Mouse (Mus musculus) activated CD4-positive, CD25-positive, alpha-beta regulatory T cell, adult 4 months (primary cell): ENCODE data around the gene Gm5039. TPM values are rescaled to one million over a fixed set of nuclear protein-coding genes. Genes with fewer than 3 reads are reported as not detected.
A peak's percentile ranks its signal among the peaks of the same experiment; 100 is the strongest.
"Not testable (repeated sequence)": the region's sequence is repeated elsewhere in the genome, so short reads cannot be mapped to it uniquely, and the experiment has no call there.

Experiments
- ATAC-seq: one replicate; pipeline ENCODE4 v1.8.0; 2017
- polyA plus RNA-seq, 2 experiments: library from polyadenylated mRNA; unstranded; fragments of 100-300 nt; shearing (Covaris generic); gene quantifications; one replicate each; pipeline ENCODE4 v1.2.1; 2017

Gm5039 gene
- polyA plus RNA-seq, result not detected

DNA sequence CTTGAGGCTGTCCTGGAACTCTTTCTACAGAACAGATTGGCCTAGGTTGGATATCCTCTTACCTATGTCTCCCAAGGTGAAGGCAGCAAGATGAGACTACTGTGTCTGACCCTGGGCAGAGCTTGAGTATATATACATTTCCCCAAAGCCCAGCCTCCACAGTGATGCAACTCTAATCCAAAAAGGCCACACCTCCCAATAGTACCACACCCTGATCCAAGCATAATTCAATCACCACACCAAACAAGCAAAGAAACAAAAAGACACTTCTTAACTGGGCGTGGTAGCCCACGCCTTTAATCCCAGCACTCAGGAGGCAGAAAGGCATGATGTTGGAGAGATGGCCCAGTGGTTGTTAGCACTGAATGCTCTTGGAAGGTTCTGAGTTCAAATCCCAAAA is at the start of gene Gm5039:
Gene Gm5039, minus strand, starts transcription at position 101 of the 400 bp plus-strand sequence.
- ATAC-seq, result not testable (repeated sequence)

DNA sequence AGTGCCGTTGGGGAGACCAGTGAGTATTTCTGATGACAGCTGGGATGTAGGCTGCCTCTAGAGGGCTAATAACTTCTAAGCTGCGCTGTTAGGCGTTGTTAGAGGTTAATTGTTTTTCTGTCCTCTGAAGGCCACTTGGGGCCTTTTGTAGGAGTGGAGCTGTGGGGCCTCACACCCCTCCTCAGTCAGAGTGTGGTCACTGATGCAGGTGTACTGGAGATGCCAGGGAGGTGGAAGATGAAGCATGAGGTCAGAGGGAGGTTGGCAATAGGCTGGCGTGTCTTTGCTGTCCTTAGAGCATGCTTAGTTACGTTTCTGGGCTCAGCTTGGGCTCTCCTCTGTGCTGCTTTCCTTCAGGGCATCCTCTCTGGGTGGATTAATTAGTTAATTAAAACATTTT is 48.2 kb upstream of the Gm5039 start:
- ATAC-seq, result no peak

GRCm38 (mm10) chr12:88370321-88370720 is 46.5 kb upstream of the Gm5039 start:
- not testable (repeated sequence) for ATAC-seq

- ATAC-seq, result not testable (repeated sequence)
Observed at GRCm38 (mm10) chr12:88369690-88370089, 45.9 kb upstream of the Gm5039 start.

GRCm38 (mm10) chr12:88368618-88369017 is 44.8 kb upstream of the Gm5039 start:
- no peak for ATAC-seq

DNA sequence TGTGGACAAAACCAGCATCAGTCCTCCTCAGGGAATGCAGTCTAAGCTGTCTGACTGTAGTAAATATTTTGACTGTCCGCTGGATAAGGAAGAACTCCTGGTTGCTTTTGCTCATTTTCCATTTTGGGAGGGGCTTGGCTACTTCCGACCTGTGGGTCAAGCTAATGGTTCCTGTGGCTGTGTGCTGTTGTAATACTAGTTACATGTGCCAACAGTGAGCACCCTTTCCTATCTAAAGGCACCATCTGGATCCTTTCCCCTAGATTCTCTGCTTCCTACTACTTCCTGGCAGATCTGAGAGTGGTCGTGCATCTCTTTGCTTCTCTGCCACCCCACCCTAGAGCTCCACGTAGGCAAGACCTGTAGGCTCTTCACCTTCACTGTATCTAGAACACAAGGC is 43.8 kb upstream of the Gm5039 start:
- ATAC-seq, result no peak

GRCm38 (mm10) chr12:88361120-88361445 is 37.3 kb upstream of the Gm5039 start:
- ATAC-seq, result no peak

GRCm38 (mm10) chr12:88360441-88361119 is 36.8 kb upstream of the Gm5039 start, which contains the start of gene Adck1:
Adck1 (plus strand) TSS chr12:88360554.
- peak; percentile 95 for ATAC-seq

DNA sequence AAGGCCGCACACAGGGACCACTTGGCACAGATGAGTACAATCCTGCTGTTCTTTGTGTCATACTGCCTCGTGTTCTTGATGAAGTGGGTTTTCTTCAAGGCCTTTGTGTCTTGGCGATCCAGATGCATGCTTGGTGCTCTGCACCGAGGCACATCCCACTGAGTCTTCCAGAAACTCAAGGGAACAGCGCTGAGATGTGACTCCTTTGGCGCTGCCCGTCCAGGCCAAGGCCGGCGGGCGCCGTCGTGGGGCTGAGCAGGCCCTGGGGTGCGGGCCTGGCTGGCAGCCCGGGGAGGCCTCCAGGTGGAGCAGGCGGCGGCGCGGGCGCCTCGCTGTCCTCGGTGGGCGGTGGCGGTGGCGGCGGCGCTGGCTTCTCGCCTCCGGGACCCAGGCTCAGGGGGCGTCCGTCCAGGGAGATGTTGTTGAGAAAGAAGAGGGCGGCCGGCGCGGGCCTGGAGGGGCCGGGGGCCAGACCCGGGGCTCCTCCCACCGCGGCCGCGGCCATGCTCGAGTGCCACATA is 30.4 kb upstream of the Gm5039 start:
- no peak for ATAC-seq

GRCm38 (mm10) chr12:88341286-88341685 is 17.5 kb upstream of the Gm5039 start:
- ATAC-seq, result not testable (repeated sequence)

DNA sequence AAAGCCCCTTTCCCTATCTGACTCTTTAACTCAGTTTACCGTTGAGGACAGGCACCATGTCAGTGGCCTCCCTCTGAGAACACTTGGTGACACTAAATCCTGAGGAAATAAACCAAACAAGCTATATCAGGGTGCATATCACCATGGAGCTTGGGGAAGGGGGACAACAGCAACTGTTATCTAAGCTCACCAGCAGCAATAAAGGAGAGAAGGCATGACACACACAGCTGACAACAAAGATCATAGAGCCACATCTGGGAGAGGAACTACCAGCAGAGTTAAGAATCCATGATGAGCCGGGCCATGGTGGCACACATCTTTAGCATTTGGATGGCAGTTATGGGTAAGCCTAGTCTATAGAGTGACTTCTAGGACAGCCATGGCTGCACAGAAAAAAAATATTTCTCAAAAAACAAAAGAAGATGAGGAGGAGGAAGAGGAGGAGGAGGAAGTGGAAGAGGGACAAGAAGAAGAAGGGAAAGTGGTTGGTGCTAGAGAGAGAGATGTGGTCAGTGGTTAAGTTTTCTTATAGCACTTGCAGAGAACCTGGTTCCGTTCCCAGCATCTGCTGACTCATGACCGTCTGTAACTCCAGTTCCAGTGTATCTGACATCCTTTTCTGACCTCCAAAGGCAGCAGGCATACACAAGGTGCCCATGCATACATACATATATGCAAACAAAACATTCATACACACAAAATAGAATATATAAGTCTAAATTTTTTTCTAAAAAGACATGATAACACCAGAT is 13.0 kb upstream of the Gm5039 start:
- not testable (repeated sequence) for ATAC-seq

GRCm38 (mm10) chr12:88314556-88314955 is 9.3 kb downstream of the Gm5039 start:
- ATAC-seq, result no peak

DNA sequence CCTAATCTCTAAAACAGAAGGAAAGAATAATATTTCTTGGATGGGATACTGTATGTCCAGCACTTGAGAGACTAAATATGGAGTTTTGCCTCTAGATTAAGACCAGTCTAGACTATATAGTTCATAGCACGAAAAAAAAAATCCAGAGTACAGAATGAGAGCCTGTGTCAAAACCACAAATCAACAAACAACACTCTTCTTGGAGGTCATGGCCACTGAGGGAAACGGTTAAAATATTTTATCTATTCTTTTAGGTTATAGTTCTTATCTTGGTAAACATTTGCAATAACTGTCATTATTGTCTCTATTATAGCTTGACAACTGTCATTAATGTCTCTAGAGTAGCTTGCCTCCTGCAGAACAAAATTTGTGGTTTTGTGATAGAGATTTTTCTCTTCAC is 26.7 kb downstream of the Gm5039 start:
- not testable (repeated sequence) for ATAC-seq

GRCm38 (mm10) chr12:88293082-88293481 is 30.7 kb downstream of the Gm5039 start:
- ATAC-seq, result not testable (repeated sequence)

DNA sequence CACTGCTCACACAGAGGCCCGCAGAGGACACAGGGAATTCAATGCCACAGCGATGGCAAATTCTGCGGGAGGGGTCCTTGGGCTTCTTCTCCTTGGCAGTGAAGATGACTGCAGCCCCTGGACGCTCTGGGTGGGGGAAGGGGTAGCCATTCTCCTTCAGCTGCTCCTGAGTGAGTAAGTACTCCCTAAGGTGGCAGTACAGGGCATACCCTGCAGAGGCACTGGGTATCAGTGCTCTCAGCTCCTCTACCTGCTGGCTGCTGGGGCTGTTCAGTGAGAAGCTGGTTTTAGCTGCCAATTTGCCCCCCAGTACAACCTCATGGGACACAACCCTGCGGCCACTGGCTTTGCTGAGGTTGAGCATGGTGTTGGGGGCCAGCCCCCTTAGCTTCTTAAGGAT is 38.6 kb downstream of the Gm5039 start:
- ATAC-seq, result not testable (repeated sequence)

DNA sequence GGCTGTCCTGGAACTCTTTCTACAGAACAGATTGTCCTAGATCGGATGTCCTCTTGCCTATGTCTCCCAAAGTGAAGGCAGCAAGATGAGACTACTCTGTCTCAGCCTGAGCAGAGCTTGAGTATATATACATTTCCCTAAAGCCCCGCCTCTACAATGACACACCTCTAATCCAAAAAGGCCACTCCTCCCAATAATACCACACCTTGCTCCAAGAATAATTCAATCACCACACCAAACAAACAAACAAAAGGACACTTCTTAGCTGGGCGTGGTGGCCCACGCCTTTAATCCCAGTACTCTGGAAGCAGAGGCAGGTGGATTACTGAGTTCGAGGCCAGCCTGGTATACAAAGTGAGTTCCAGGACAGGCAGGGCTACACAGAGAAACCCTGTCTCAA is 49.4 kb downstream of the Gm5039 start, which contains the start of gene Gm5662:
Gene Gm5662, minus strand, starts transcription at position 101 of the 400 bp plus-strand sequence.
- not testable (repeated sequence) for ATAC-seq

Other genes starting within 250 kb of the Gm5039 start
- not detected for gene Gm16368, start 240.3 kb downstream of the Gm5039 start, polyA plus RNA-seq
- gene Gm10436, start 141.9 kb downstream of the Gm5039 start, polyA plus RNA-seq, result not detected
- gene Gm8332, start 73.9 kb downstream of the Gm5039 start, polyA plus RNA-seq, result not detected
- gene Gm5662, start 49.5 kb downstream of the Gm5039 start, polyA plus RNA-seq, result not detected
- 10 to 100 TPM in 1 of 2 experiments, 1 to 10 TPM in 1; 8.3 to 10.1 TPM for gene Adck1, start 36.5 kb upstream of the Gm5039 start, polyA plus RNA-seq